Mouse (Mus musculus): ENCODE measurements around the gene Sema5a. TPM values are rescaled to one million over a fixed set of nuclear protein-coding genes. Genes with fewer than 3 reads are reported as not detected.
A peak's percentile ranks its signal among the peaks of the same experiment; 100 is the strongest.

The Sema5a gene
- polyA plus RNA-seq, 1 experiment from 2014 or later = 6.4 TPM

DNA sequence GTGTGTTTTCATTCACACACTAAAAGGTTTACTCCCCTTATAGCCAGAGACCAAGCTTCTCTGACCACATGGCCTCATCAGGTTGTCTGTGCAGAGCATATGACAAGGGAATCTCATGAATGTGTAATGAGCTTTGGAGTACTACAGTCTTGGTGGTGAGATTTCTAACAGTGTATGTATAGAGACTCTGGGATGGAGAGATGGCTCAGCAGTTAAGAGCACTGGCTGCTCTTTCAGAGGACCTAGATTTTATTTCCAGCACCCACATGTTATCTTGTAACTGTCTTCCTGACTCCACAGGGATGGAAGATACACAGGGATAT, 189.2 kb downstream of the Sema5a start:
- peaks cover 12% of the 10 kb centered on the region; the same call in 1 of the 2 replicates for H3K4me1 ChIP-seq (replicated peaks)

GRCm38 (mm10) chr15:32434274-32434673, 189.7 kb downstream of the Sema5a start:
- Histone ChIP-seq H3K36me3 (no peaks in the 10 kb centered on the region), H3K27ac (no peak overlapping the region), H3K9ac (no peak overlapping the region), H3K4me2 (no peak overlapping the region), H3K27me3 (no peaks in the 10 kb centered on the region), H3K4me1 (replicated peaks) (peaks cover 12% of the 10 kb centered on the region; the same call in 1 of the 2 replicates), H3K4me3 (no peak overlapping the region), H3K9me3 (no peaks in the 10 kb centered on the region)
- no peak for ATAC-seq (ENCODE audit: low FRiP score)

More for the DNA sequence above, 189.2 kb downstream of the Sema5a start:
- Histone ChIP-seq H3K36me3 (no peaks in the 10 kb centered on the region), H3K9ac (no peak overlapping the region), H3K4me3 (no peak overlapping the region), H3K9me3 (no peaks in the 10 kb centered on the region), H3K27ac (no peak overlapping the region), H3K27me3 (no peaks in the 10 kb centered on the region), H3K4me2 (no peak overlapping the region)
- peak; percentile 72; the same call in 1 of the 2 replicates for ATAC-seq (ENCODE audit: low FRiP score)

DNA sequence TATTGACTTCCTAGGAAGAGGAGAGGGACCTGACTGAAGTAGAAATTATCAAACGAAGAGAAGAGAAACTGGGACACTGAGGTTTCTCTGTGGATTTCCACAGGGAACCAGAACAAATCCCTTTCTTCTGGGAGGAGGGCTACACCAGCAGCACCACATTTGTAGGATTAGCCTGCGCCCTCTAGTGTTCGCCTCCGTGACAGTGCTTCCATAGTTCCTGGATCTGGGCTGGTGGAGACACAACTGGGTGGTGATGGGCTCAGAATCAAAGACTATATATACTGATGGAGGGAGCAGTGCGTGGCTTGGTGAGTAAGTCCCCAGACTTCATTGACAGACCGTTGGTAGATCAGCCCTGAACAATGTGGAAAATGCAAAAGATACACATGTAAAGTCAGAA, 193.0 kb downstream of the Sema5a start:
- no peak overlapping the region for H3K4me2 ChIP-seq
- H3K4me1 ChIP-seq (replicated peaks) = peaks cover 5% of the 10 kb centered on the region; the same call in 1 of the 2 replicates
- no peaks in the 10 kb centered on the region for H3K36me3 ChIP-seq
- no peak overlapping the region for H3K9ac ChIP-seq
- no peaks in the 10 kb centered on the region for H3K9me3 ChIP-seq
- ATAC-seq (ENCODE audit: low FRiP score) = 0 out of 2 replicates have a peak, but pooled peaks have one; percentile 52
- 21% methylated on average over 6 of the region's 6 CpGs for WGBS
- H3K27ac ChIP-seq = no peak overlapping the region
- no peaks in the 10 kb centered on the region for H3K27me3 ChIP-seq
- H3K4me3 ChIP-seq = no peak overlapping the region

DNA sequence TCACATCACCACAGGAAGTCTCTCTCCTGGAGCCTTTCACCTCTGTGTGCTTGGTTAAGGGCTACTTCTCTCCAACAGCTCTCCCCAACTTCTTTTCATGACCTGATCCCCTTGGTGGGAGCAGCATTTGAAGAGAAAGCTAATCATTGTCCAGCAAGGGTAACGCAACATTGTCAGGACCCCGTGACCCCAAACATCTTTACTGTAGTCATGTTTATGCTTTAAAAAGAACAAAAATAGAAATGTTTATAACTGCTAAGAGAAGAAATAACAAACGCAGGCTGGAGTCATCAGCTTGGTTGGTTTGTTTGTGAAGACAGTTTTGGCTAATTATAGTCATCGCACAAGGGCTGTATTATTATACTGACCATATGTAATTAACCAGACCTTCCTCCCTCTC, 198.1 kb downstream of the Sema5a start:
- ATAC-seq (ENCODE audit: low FRiP score) = no peak
- WGBS = 82% methylated on average over 4 of the region's 4 CpGs

DNA sequence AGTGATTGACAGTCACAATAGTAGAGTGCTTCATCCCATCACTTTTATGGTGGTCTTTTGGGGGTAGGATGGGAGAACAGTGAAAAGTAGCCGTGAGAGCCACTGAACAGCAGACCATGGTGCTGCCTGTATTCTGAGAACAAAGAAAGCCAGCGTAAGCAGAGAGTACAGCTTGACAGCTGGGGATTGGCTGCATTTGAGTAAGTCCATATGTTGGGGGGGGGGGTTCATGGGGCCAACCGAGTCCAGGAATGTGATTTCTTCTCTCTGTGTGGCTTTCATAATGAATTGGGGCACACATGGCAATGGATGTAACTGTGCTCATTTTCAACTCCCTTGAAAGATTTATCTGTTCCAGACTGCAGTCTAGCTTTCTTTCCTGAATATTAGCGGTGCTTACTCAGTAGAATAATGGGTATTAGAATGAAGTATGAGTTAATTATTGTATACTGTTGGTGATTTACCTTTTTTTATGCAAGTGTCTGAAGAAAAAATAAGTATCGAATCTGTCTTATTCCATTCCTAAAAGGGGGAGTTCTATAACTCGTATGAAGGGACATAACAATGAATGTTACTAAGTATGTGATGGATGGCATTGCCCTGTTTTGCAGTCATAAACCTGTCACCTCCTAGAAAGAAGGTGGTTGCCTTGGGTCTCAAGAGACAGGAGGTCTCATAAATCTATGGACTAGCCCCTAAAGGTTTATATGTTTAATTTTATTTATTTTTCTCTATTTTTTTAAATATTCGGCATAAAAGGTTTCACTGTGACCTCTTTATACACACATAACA, 203.1 kb downstream of the Sema5a start:
- peak overlapping the region; percentile 66; the same call in 1 of the 2 replicates for H3K27ac ChIP-seq
- H3K9me3 ChIP-seq = no peaks in the 10 kb centered on the region
- no peaks in the 10 kb centered on the region for H3K36me3 ChIP-seq
- WGBS = 61% methylated on average over 7 of the region's 7 CpGs
- H3K4me2 ChIP-seq = no peak overlapping the region
- no peak overlapping the region for H3K4me3 ChIP-seq
- ATAC-seq (ENCODE audit: low FRiP score) = peak; percentile 75
- H3K27me3 ChIP-seq = no peaks in the 10 kb centered on the region
- no peaks in the 10 kb centered on the region for H3K4me1 ChIP-seq (replicated peaks)
- no peak overlapping the region for H3K9ac ChIP-seq

More for the DNA sequence above, 198.1 kb downstream of the Sema5a start:
- Histone ChIP-seq H3K4me3 (no peak overlapping the region), H3K4me2 (no peak overlapping the region), H3K4me1 (replicated peaks) (no peaks in the 10 kb centered on the region), H3K9ac (no peak overlapping the region), H3K9me3 (no peaks in the 10 kb centered on the region), H3K36me3 (no peaks in the 10 kb centered on the region), H3K27ac (no peak overlapping the region), H3K27me3 (no peaks in the 10 kb centered on the region)

DNA sequence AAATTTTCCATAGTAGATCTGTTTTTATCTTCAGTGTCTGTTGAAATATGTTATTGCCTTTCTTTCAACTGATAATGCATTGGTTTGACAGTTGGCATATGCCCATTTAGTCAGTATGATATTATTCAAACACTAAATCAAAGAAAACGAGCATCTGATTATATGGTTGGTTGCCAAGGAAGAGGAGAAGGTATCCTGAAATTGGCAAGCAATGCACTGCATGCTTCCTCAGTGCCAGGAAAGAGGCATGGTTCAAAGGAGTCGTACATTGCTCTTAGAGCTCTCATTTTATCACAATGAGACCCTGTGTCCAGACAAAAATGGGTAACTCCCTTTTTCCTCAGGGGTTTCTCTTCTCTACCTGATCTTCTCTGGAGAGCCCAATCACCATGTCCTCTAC, 214.4 kb downstream of the Sema5a start:
- ATAC-seq (ENCODE audit: low FRiP score) = no peak
- Histone ChIP-seq H3K4me3 (no peak overlapping the region), H3K36me3 (no peaks in the 10 kb centered on the region), H3K9me3 (no peaks in the 10 kb centered on the region), H3K4me2 (no peak overlapping the region), H3K9ac (no peak overlapping the region), H3K27me3 (no peaks in the 10 kb centered on the region), H3K27ac (no peak overlapping the region), H3K4me1 (replicated peaks) (no peaks in the 10 kb centered on the region)
- WGBS = 63% methylated on average over 2 of the region's 2 CpGs

DNA sequence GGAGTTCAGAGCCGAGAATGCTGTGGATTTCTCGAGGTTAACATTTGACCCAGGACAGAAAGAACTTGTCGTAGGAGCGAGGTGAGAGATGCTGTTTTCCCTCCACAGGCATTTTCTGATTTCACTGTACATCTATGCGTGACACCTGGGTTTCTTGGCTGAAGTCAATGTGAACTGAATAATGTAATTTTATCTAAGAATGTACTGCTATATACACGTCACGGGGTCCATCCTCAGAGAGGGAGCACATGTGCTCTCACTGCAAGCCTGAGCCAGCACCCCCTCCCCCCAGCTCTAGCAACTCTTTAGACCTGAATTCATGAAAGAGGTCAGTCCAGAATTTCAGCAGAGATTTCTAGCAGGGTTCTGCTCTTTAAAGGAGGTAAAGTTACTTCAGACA, 215.6 kb downstream of the Sema5a start:
- H3K4me2 ChIP-seq = no peak overlapping the region
- H3K27ac ChIP-seq = no peak overlapping the region
- no peak overlapping the region for H3K9ac ChIP-seq
- H3K4me1 ChIP-seq (replicated peaks) = no peaks in the 10 kb centered on the region
- H3K27me3 ChIP-seq = no peaks in the 10 kb centered on the region
- WGBS = 86% methylated on average over 7 of the region's 7 CpGs
- no peaks in the 10 kb centered on the region for H3K9me3 ChIP-seq
- H3K36me3 ChIP-seq = no peaks in the 10 kb centered on the region
- H3K4me3 ChIP-seq = no peak overlapping the region
- ATAC-seq (ENCODE audit: low FRiP score) = no peak

GRCm38 (mm10) chr15:32471480-32472050, 227.0 kb downstream of the Sema5a start:
- H3K4me1 ChIP-seq (replicated peaks) = no peaks in the 10 kb centered on the region
- H3K27me3 ChIP-seq = no peaks in the 10 kb centered on the region
- ATAC-seq (ENCODE audit: low FRiP score) = no peak
- no peak overlapping the region for H3K9ac ChIP-seq
- no peak overlapping the region for H3K4me3 ChIP-seq
- H3K4me2 ChIP-seq = no peak overlapping the region
- no peaks in the 10 kb centered on the region for H3K36me3 ChIP-seq
- H3K27ac ChIP-seq = no peak overlapping the region
- H3K9me3 ChIP-seq = no peaks in the 10 kb centered on the region
- 56% methylated on average over 6 of the region's 6 CpGs for WGBS

- no peaks in the 10 kb centered on the region for H3K36me3 ChIP-seq
- no peaks in the 10 kb centered on the region for H3K9me3 ChIP-seq
- no peak overlapping the region for H3K27ac ChIP-seq
- no peak overlapping the region for H3K9ac ChIP-seq
- H3K27me3 ChIP-seq = no peaks in the 10 kb centered on the region
- H3K4me3 ChIP-seq = no peak overlapping the region
- H3K4me2 ChIP-seq = no peak overlapping the region
- peaks cover 3% of the 10 kb centered on the region; the same call in 1 of the 2 replicates for H3K4me1 ChIP-seq (replicated peaks)
- no peak for ATAC-seq (ENCODE audit: low FRiP score)
Observed at GRCm38 (mm10) chr15:32480747-32481146, 236.1 kb downstream of the Sema5a start.

DNA sequence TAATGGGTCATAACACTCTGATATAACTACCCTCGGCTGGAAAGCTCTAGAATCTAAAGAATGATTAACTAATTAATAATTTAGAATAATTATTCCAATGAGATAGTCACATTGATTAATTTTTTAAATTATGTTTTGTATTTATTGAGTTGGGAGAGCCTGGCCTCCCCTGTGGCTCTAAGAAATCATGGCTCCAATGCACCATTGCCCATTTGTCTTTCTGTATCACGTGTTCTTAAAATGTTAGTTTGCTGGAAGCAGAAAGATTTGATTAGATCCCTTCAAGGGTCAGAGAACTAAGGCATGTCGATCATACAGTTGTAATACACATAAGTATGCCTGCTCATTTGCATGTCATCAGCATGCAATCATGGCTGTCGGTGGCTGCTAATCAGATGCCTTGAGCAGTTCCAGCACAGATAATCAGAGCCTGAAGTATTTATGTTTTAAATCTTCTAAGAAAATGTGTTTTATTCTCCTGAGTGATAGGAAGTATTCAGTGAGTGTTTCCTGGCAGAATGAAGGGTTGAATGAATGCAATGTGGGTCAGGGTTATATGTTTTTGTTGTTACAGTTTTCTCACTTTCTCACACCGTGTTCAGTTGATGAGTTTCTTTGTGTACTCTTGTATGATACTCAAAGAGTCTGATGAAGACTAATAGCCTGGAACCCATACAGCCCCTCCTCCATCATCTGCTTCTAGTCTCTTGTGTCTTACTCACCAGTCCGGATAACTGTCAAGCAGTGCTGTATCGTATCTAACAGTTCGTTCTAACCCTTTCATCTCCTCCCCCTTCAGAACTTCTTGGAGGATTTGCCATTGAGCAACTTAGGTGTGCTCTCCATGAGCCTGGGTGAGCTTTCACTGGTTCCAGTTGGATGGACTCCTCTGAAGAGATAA, 240.7 kb downstream of the Sema5a start:
- no peaks in the 10 kb centered on the region for H3K9me3 ChIP-seq
- no peak overlapping the region for H3K27ac ChIP-seq
- no peak overlapping the region for H3K9ac ChIP-seq
- H3K36me3 ChIP-seq = no peaks in the 10 kb centered on the region
- peak; percentile 57 for ATAC-seq (ENCODE audit: low FRiP score)
- 64% methylated on average over 8 of the region's 8 CpGs for WGBS
- no peak overlapping the region for H3K4me3 ChIP-seq
- peaks cover 4% of the 10 kb centered on the region; the same call in 1 of the 2 replicates for H3K4me1 ChIP-seq (replicated peaks)
- no peaks in the 10 kb centered on the region for H3K27me3 ChIP-seq
- no peak overlapping the region for H3K4me2 ChIP-seq

DNA sequence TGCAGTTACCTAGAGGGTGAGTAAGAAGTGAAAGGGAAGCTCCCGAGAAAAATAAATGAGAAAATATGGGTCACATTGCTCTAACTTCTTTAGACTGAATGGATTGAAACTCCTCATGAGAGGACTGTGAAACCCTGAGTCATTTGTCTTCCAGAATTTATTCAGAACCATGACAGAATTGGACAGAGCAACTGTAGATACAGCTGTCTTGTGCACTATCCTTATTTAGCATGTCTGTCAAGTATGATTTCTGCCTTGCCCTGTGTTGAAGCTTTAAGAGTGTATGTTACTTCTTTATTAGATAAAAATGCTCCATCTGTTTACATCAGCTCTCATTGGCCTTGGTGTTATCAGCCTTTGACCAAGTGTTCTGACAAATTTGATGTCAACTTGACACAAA, 243.4 kb downstream of the Sema5a start:
- H3K27ac ChIP-seq = no peak overlapping the region
- H3K27me3 ChIP-seq = no peaks in the 10 kb centered on the region
- 60% methylated on average over 1 of the region's 1 CpGs for WGBS
- ATAC-seq (ENCODE audit: low FRiP score) = no peak
- no peak overlapping the region for H3K4me2 ChIP-seq
- H3K4me1 ChIP-seq (replicated peaks) = peaks cover 4% of the 10 kb centered on the region; the same call in 1 of the 2 replicates
- H3K4me3 ChIP-seq = no peak overlapping the region
- no peaks in the 10 kb centered on the region for H3K36me3 ChIP-seq
- no peaks in the 10 kb centered on the region for H3K9me3 ChIP-seq
- H3K9ac ChIP-seq = no peak overlapping the region

DNA sequence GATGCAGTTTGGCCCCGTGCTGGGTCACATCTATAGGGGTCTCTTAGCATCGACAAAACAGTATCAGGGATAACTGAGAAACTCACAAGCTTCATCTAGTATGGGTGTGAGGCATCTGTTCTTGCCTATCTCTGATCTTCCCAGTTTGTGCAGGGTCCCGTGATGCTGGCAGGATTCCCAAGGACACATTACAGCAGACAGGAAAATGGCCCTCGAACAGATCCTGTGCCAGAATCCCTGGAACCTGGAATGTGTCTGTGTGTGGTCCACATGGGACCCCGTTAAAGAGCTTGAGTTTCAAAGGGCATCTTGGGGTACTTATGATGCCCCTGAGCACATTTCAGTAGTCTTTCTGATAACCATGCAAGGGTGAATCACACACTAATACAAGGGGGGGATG, 249.6 kb downstream of the Sema5a start:
- no peaks in the 10 kb centered on the region for H3K36me3 ChIP-seq

More for the DNA sequence above, 249.6 kb downstream of the Sema5a start:
- no peak overlapping the region for H3K9ac ChIP-seq
- no peaks in the 10 kb centered on the region for H3K27me3 ChIP-seq
- no peak overlapping the region for H3K4me2 ChIP-seq
- no peak for ATAC-seq (ENCODE audit: low FRiP score)
- H3K4me3 ChIP-seq = no peak overlapping the region
- no peak overlapping the region for H3K27ac ChIP-seq
- 85% methylated on average over 5 of the region's 5 CpGs for WGBS
- H3K4me1 ChIP-seq (replicated peaks) = no peaks in the 10 kb centered on the region
- no peaks in the 10 kb centered on the region for H3K9me3 ChIP-seq
